Mouse (Mus musculus) ES-Bruce4 (cell line): ENCODE measurements at regions not wholly inside any gene's neighbourhood (a gene's known extent, or its start where the extent isn't known, plus 50 kb on each side); places are given as distances from the start of the nearest gene placed in this dataset.

Experiments
- H3K27ac ChIP-seq: 2 replicates; pipeline ENCODE4 v1.5.1; 2012; ENCODE audit warnings: low read length, inconsistent platforms; ENCODE audit not compliant: insufficient read depth
- H3K27me3 ChIP-seq: 2 replicates; pipeline ENCODE4 v1.6.1; 2012; ENCODE audit warnings: mild to moderate bottlenecking, low read length, inconsistent platforms; ENCODE audit not compliant: control insufficient read depth, poor library complexity, insufficient read depth, severe bottlenecking
- H3K36me3 ChIP-seq: 2 replicates; pipeline ENCODE4 v1.6.1; 2012; ENCODE audit warnings: inconsistent platforms, mild to moderate bottlenecking, low read length, moderate library complexity; ENCODE audit not compliant: control insufficient read depth, poor library complexity, insufficient read depth, severe bottlenecking
- H3K4me1 ChIP-seq: one replicate; pipeline ENCODE4 v1.8.1; 2011; ENCODE audit warnings: low read length; ENCODE audit not compliant: control insufficient read depth, insufficient read depth
- H3K4me3 ChIP-seq: 2 replicates; pipeline ENCODE4 v1.5.1; 2011; ENCODE audit warnings: low read depth, mild to moderate bottlenecking, low read length
- H3K9ac ChIP-seq: 2 replicates; pipeline ENCODE4 v1.6.1; 2012; ENCODE audit warnings: low read depth, mild to moderate bottlenecking, inconsistent platforms; ENCODE audit not compliant: poor library complexity, severe bottlenecking
- H3K9me3 ChIP-seq: replicated peaks from 2 replicates; pipeline ENCODE4 v1.6.1; 2012; ENCODE audit warnings: mild to moderate bottlenecking, low read length, inconsistent platforms; ENCODE audit not compliant: control insufficient read depth, poor library complexity, insufficient read depth, severe bottlenecking
- CTCF ChIP-seq: IDR thresholded peaks from one replicate; pipeline ENCODE4 v1.8.1; 2011; ENCODE audit warnings: low read depth, low read length
- EP300 ChIP-seq: IDR thresholded peaks from 2 replicates; pipeline ENCODE4 v1.6.1; 2011; ENCODE audit warnings: low read depth, low read length; ENCODE audit not compliant: insufficient read depth
- POLR2A ChIP-seq: IDR thresholded peaks from one replicate; pipeline ENCODE4 v1.8.1; 2011; ENCODE audit warnings: low read length; ENCODE audit not compliant: insufficient read depth

- no peaks in the 10 kb centered on the region for H3K36me3 ChIP-seq
- TF ChIP-seq EP300 (no peak), CTCF (no peak), POLR2A (no peak)
- H3K27ac ChIP-seq = no peak overlapping the region
- no peaks in the 10 kb centered on the region for H3K9me3 ChIP-seq
- H3K27me3 ChIP-seq = no peaks in the 10 kb centered on the region
- no peak overlapping the region for H3K4me3 ChIP-seq
- H3K4me1 ChIP-seq = no peaks in the 10 kb centered on the region
- H3K9ac ChIP-seq = no peak overlapping the region
These were observed 138.9 kb upstream of the Adamts9 start for GRCm38 (mm10) chr6:93082205-93082604.

- H3K36me3 ChIP-seq = no peaks in the 10 kb centered on the region
- no peaks in the 10 kb centered on the region for H3K9me3 ChIP-seq
- TF ChIP-seq POLR2A (no peak), EP300 (no peak), CTCF (no peak)
- H3K4me3 ChIP-seq = no peak overlapping the region
- no peaks in the 10 kb centered on the region; the same call in 1 of the 2 replicates for H3K27me3 ChIP-seq
- H3K4me1 ChIP-seq = no peaks in the 10 kb centered on the region
- no peak overlapping the region for H3K27ac ChIP-seq
- no peak overlapping the region for H3K9ac ChIP-seq
These were observed 133.4 kb upstream of the Adamts9 start for GRCm38 (mm10) chr6:93076681-93077080.

GRCm38 (mm10) chr6:93075867-93076266 lies 132.6 kb upstream of the Adamts9 start:
- TF ChIP-seq CTCF (no peak), EP300 (no peak), POLR2A (no peak)
- Histone ChIP-seq H3K9ac (no peak overlapping the region), H3K4me1 (no peaks in the 10 kb centered on the region), H3K27ac (no peak overlapping the region), H3K9me3 (no peaks in the 10 kb centered on the region), H3K4me3 (no peak overlapping the region), H3K27me3 (no peaks in the 10 kb centered on the region; the same call in 1 of the 2 replicates), H3K36me3 (no peaks in the 10 kb centered on the region)

- Histone ChIP-seq H3K9me3 (no peaks in the 10 kb centered on the region), H3K27me3 (no peaks in the 10 kb centered on the region; the same call in 1 of the 2 replicates), H3K4me1 (no peaks in the 10 kb centered on the region), H3K27ac (no peak overlapping the region), H3K9ac (no peak overlapping the region), H3K36me3 (no peaks in the 10 kb centered on the region), H3K4me3 (no peak overlapping the region)
- TF ChIP-seq EP300 = no peak
These were observed 131.7 kb upstream of the Adamts9 start for GRCm38 (mm10) chr6:93075011-93075410.

GRCm38 (mm10) chr6:93070916-93071315 lies 127.6 kb upstream of the Adamts9 start:
- Histone ChIP-seq H3K9ac (no peak overlapping the region), H3K27me3 (no peaks in the 10 kb centered on the region; the same call in 1 of the 2 replicates), H3K27ac (no peak overlapping the region), H3K4me1 (no peaks in the 10 kb centered on the region), H3K36me3 (no peaks in the 10 kb centered on the region), H3K4me3 (no peak overlapping the region), H3K9me3 (no peaks in the 10 kb centered on the region; the same call in 1 of the 2 replicates)
- TF ChIP-seq POLR2A = no peak
- no peak for TF ChIP-seq EP300
- TF ChIP-seq CTCF = no peak

GRCm38 (mm10) chr6:93067808-93068207 lies 124.5 kb upstream of the Adamts9 start:
- Histone ChIP-seq H3K9me3 (no peaks in the 10 kb centered on the region; the same call in 1 of the 2 replicates), H3K9ac (no peak overlapping the region), H3K36me3 (no peaks in the 10 kb centered on the region), H3K27ac (no peak overlapping the region), H3K27me3 (no peaks in the 10 kb centered on the region), H3K4me1 (no peaks in the 10 kb centered on the region), H3K4me3 (no peak overlapping the region)
- no peak for TF ChIP-seq EP300
- no peak for TF ChIP-seq POLR2A
- no peak for TF ChIP-seq CTCF
